Mouse (Mus musculus) spleen, adult 2 months (tissue): ENCODE results near the gene Plekhg4.

Source experiments
- CTCF ChIP-seq: fragments of 200-500 bp; IDR thresholded peaks from 2 replicates; pipeline ENCODE4 v1.5.1; 2011; ENCODE audit warnings: mild to moderate bottlenecking, inconsistent platforms; ENCODE audit not compliant: insufficient read depth, insufficient read length, insufficient replicate concordance; ENCODE audit errors: extremely low read depth
- POLR2A ChIP-seq: fragments of 200-500 bp; IDR thresholded peaks from 2 replicates; pipeline ENCODE4 v1.6.1; 2011; ENCODE audit warnings: low read depth, low read length, inconsistent platforms

GRCm38 (mm10) chr8:105326968-105327367 lies 46.1 kb upstream of the Plekhg4 start:
- TF ChIP-seq CTCF: no peak
- no peak for TF ChIP-seq POLR2A
